Mouse (Mus musculus): ENCODE results near the gene Rnf41. TPM values are rescaled to one million over a fixed set of nuclear protein-coding genes. Genes with fewer than 3 reads are reported as not detected.
A peak's percentile ranks its signal among the peaks of the same experiment; 100 is the strongest.

The Rnf41 gene
- total and polyA plus RNA-seq, 2 experiments from 2014 or later: 75.8 to 98.1 TPM

DNA sequence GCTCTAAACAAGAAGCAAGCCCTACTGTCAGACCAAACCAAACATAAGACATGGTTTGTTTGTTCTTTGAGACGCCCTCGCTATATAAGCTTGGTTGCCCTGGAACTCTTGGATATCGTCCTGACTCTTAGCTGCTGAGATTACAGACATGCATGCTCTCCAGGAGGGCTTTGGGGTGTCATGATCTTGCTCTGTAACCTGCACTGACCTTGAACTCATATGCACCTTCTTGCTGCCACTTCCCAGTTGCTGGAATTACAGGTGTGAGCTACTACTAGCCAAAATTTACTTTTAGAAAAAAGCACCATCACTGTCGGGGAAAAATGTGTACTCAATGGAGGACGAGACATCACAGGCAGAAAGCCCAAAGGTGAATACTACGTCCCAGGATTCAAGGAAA is 41.9 kb upstream of the Rnf41 start:
- ATAC-seq (no peak), DNase-seq (ENCODE audit: low spot score) (no peak)
- H3K27me3 ChIP-seq (ENCODE audit: insufficient read depth, low read length): no peaks in the 10 kb centered on the region
- peak overlapping the region; percentile 76 for H3K9ac ChIP-seq (replicated peaks; ENCODE audit: low read length)
- no peaks in the 10 kb centered on the region for H3K9me3 ChIP-seq (ENCODE audit: low read length)
- peak overlapping the region; percentile 62 for H3K4me3 ChIP-seq (ENCODE audit: low read length)
- no peak for TF ChIP-seq CTCF (IDR thresholded peaks at IDR 0.05; ENCODE audit: low read depth)
- 76% methylated on average over 6 of the region's 6 CpGs for WGBS
- peak overlapping the region; percentile 90 for H3K4me2 ChIP-seq (ENCODE audit: low read depth, low read length)
- H3K4me1 ChIP-seq (ENCODE audit: insufficient read depth, low read length): peaks cover 15% of the 10 kb centered on the region
- H3K36me3 ChIP-seq (ENCODE audit: insufficient read depth, low read length): no peaks in the 10 kb centered on the region; the same call in 1 of the 2 replicates
- H3K27ac ChIP-seq: peak overlapping the region; percentile 95

- WGBS: 55% methylated on average over 5 of the region's 6 CpGs
Observed at GRCm38 (mm10) chr10:128370021-128370420, 41.4 kb upstream of the Rnf41 start.

DNA sequence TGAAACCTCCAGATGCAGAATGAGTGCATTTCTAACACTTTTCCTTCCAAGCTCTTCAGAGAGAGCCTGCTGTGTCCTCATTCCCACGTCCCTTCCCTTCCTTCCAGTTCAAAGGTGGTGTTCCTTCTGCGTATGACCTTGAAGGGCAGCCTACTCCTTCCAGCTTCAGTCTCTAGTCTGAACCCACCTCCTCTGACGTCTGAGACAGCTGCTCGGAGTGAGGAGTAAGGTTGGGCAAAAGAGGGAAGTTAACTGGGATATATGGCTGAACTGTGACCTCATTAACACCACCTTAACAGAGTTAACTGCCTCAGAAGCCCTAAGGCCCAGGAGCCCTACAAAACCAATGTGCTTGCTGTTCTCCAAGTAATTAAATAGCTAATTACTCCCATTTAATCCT is 40.9 kb upstream of the Rnf41 start:
- H3K4me1 ChIP-seq (ENCODE audit: insufficient read depth, low read length): peaks cover 15% of the 10 kb centered on the region
- TF ChIP-seq CTCF (IDR thresholded peaks at IDR 0.05; ENCODE audit: low read depth): no peak
- no peak overlapping the region for H3K4me2 ChIP-seq (ENCODE audit: low read depth, low read length)
- DNase-seq (ENCODE audit: low spot score): no peak
- H3K9me3 ChIP-seq (ENCODE audit: low read length): no peaks in the 10 kb centered on the region
- no peak overlapping the region for H3K9ac ChIP-seq (replicated peaks; ENCODE audit: low read length)
- ATAC-seq: no peak
- H3K4me3 ChIP-seq (ENCODE audit: low read length): no peak overlapping the region
- WGBS: 60% methylated on average over 4 of the region's 4 CpGs
- H3K27me3 ChIP-seq (ENCODE audit: insufficient read depth, low read length): no peaks in the 10 kb centered on the region
- no peaks in the 10 kb centered on the region; the same call in 1 of the 2 replicates for H3K36me3 ChIP-seq (ENCODE audit: insufficient read depth, low read length)
- no peak overlapping the region for H3K27ac ChIP-seq

More at GRCm38 (mm10) chr10:128370021-128370420, 41.4 kb upstream of the Rnf41 start:
- Histone ChIP-seq H3K4me3 (ENCODE audit: low read length) (no peak overlapping the region), H3K27me3 (ENCODE audit: insufficient read depth, low read length) (no peaks in the 10 kb centered on the region), H3K9ac (replicated peaks; ENCODE audit: low read length) (no peak overlapping the region), H3K4me1 (ENCODE audit: insufficient read depth, low read length) (peaks cover 15% of the 10 kb centered on the region), H3K36me3 (ENCODE audit: insufficient read depth, low read length) (no peaks in the 10 kb centered on the region; the same call in 1 of the 2 replicates), H3K27ac (peak overlapping the region; percentile 95; the same call in 1 of the 2 replicates), H3K9me3 (ENCODE audit: low read length) (no peaks in the 10 kb centered on the region), H3K4me2 (ENCODE audit: low read depth, low read length) (no peak overlapping the region)
- ATAC-seq (no peak), DNase-seq (ENCODE audit: low spot score) (no peak)
- no peak for TF ChIP-seq CTCF (IDR thresholded peaks at IDR 0.05; ENCODE audit: low read depth)

GRCm38 (mm10) chr10:128372142-128372541 is 39.3 kb upstream of the Rnf41 start:
- ATAC-seq (no peak), DNase-seq (ENCODE audit: low spot score) (no peak)
- no peaks in the 10 kb centered on the region for H3K9me3 ChIP-seq (ENCODE audit: low read length)
- peaks cover 22% of the 10 kb centered on the region for H3K4me1 ChIP-seq (ENCODE audit: insufficient read depth, low read length)
- H3K4me2 ChIP-seq (ENCODE audit: low read depth, low read length): no peak overlapping the region
- no peaks in the 10 kb centered on the region for H3K27me3 ChIP-seq (ENCODE audit: insufficient read depth, low read length)
- H3K4me3 ChIP-seq (ENCODE audit: low read length): no peak overlapping the region
- H3K27ac ChIP-seq: no peak overlapping the region
- H3K36me3 ChIP-seq (ENCODE audit: insufficient read depth, low read length): no peaks in the 10 kb centered on the region
- WGBS: 81% methylated on average over 5 of the region's 5 CpGs
- no peak overlapping the region for H3K9ac ChIP-seq (replicated peaks; ENCODE audit: low read length)
- peak; percentile 32 for TF ChIP-seq CTCF (IDR thresholded peaks at IDR 0.05; ENCODE audit: low read depth)

GRCm38 (mm10) chr10:128372989-128373748 is 38.3 kb upstream of the Rnf41 start:
- ATAC-seq (no peak), DNase-seq (ENCODE audit: low spot score) (no peak)
- Histone ChIP-seq H3K4me1 (ENCODE audit: insufficient read depth, low read length) (peaks cover 14% of the 10 kb centered on the region), H3K27ac (no peak overlapping the region), H3K9ac (replicated peaks; ENCODE audit: low read length) (no peak overlapping the region), H3K36me3 (ENCODE audit: insufficient read depth, low read length) (no peaks in the 10 kb centered on the region), H3K9me3 (ENCODE audit: low read length) (no peaks in the 10 kb centered on the region), H3K4me2 (ENCODE audit: low read depth, low read length) (no peak overlapping the region), H3K4me3 (ENCODE audit: low read length) (no peak overlapping the region), H3K27me3 (ENCODE audit: insufficient read depth, low read length) (no peaks in the 10 kb centered on the region)
- TF ChIP-seq CTCF (IDR thresholded peaks at IDR 0.05; ENCODE audit: low read depth): no peak
- WGBS: 88% methylated on average over 6 of the region's 6 CpGs

GRCm38 (mm10) chr10:128374393-128374792 is 37.1 kb upstream of the Rnf41 start:
- WGBS: 83% methylated on average over 6 of the region's 6 CpGs

DNA sequence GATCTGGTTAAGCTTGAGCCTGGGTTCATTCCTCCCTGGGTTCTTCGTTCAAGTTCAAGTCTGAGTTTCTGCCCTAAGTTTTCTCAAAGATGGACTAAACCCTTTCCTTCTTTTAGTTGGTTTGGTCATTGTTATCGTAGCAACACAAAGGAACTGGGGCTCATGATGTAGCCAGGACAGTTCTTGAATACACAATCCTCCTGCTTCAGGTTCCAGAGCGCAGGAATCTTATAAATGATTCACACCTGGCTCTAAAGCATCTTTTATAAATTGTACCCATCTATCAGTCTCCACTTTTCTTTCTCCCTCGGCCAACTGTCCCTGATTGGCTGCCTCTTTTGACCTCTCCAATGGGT is 35.4 kb upstream of the Rnf41 start:
- Histone ChIP-seq H3K4me1 (ENCODE audit: insufficient read depth, low read length) (peaks cover 17% of the 10 kb centered on the region), H3K4me3 (ENCODE audit: low read length) (peak overlapping the region; percentile 96), H3K9ac (replicated peaks; ENCODE audit: low read length) (peak overlapping the region; percentile 99), H3K9me3 (ENCODE audit: low read length) (no peaks in the 10 kb centered on the region), H3K27ac (peak overlapping the region; percentile 98), H3K4me2 (ENCODE audit: low read depth, low read length) (peak overlapping the region; percentile 75), H3K36me3 (ENCODE audit: insufficient read depth, low read length) (peaks cover 12% of the 10 kb centered on the region), H3K27me3 (ENCODE audit: insufficient read depth, low read length) (no peaks in the 10 kb centered on the region)
- WGBS: 39% methylated on average over 4 of the region's 4 CpGs
- no peak for ATAC-seq
- TF ChIP-seq CTCF (IDR thresholded peaks at IDR 0.05; ENCODE audit: low read depth): no peak
- DNase-seq (ENCODE audit: low spot score): no peak

More at GRCm38 (mm10) chr10:128374393-128374792, 37.1 kb upstream of the Rnf41 start:
- no peaks in the 10 kb centered on the region for H3K27me3 ChIP-seq (ENCODE audit: insufficient read depth, low read length)
- peaks cover 20% of the 10 kb centered on the region for H3K4me1 ChIP-seq (ENCODE audit: insufficient read depth, low read length)
- no peaks in the 10 kb centered on the region for H3K9me3 ChIP-seq (ENCODE audit: low read length)
- H3K9ac ChIP-seq (replicated peaks; ENCODE audit: low read length): no peak overlapping the region
- H3K4me2 ChIP-seq (ENCODE audit: low read depth, low read length): no peak overlapping the region
- no peak overlapping the region for H3K4me3 ChIP-seq (ENCODE audit: low read length)
- peaks cover 2% of the 10 kb centered on the region; the same call in 1 of the 2 replicates for H3K36me3 ChIP-seq (ENCODE audit: insufficient read depth, low read length)
- ATAC-seq (no peak), DNase-seq (ENCODE audit: low spot score) (no peak)
- peak; percentile 26; the same call in 1 of the 2 replicates for TF ChIP-seq CTCF (IDR thresholded peaks at IDR 0.05; ENCODE audit: low read depth)
- H3K27ac ChIP-seq: no peak overlapping the region
